Mouse (Mus musculus): Measurements from ENCODE around the gene Actr2. TPM values are rescaled to one million over a fixed set of nuclear protein-coding genes. Genes with fewer than 3 reads are reported as not detected.
"Not testable (repeated sequence)": the region's sequence is repeated elsewhere in the genome, so short reads cannot be mapped to it uniquely, and the experiment has no call there.

The Actr2 gene
- polyA plus RNA-seq, 2 experiments: 30.3 to 31.0 TPM

GRCm38 (mm10) chr11:20140286-20140685 lies 27.6 kb upstream of the Actr2 start:
- Histone ChIP-seq H3K36me3 (replicated peaks; ENCODE audit: control insufficient read depth, insufficient read depth, low read depth) (no peaks in the 10 kb centered on the region), H3K4me3 (ENCODE audit: insufficient read depth in 1 of 2, low read depth in 2 of 2, low read length in 2 of 2) (no peak overlapping the region), H3K27me3 (ENCODE audit: control insufficient read depth, insufficient read depth, low read length) (no peaks in the 10 kb centered on the region), H3K27ac (no peak overlapping the region), H3K9ac (replicated peaks) (no peak overlapping the region), H3K4me1 (replicated peaks; ENCODE audit: control insufficient read depth in 2 of 2, insufficient read depth in 2 of 2, low read length in 1 of 2) (0 out of 4 replicates have a peak, but pooled peaks cover 0 to 4% of the 10 kb centered on the region in 2 experiments), H3K4me2 (ENCODE audit: low read depth) (no peak overlapping the region), H3K9me3 (ENCODE audit: control insufficient read depth, low read length) (no peaks in the 10 kb centered on the region)
- 66% methylated on average over 5 of the region's 5 CpGs for WGBS (ENCODE audit: insufficient replicate concordance)
- no peak for ATAC-seq (ENCODE audit: insufficient read depth)
- no peak for DNase-seq (ENCODE audit: low read depth in 3 of 3, low spot score in 3 of 3)
- TF ChIP-seq EP300 (IDR thresholded peaks at IDR 0.05; ENCODE audit: low read depth) (no peak), CTCF (IDR thresholded peaks at IDR 0.05; ENCODE audit: low read depth) (no peak)

- no peak for ATAC-seq (ENCODE audit: insufficient read depth)
- Histone ChIP-seq H3K27ac (no peak overlapping the region), H3K4me1 (replicated peaks; ENCODE audit: control insufficient read depth in 2 of 2, insufficient read depth in 2 of 2, low read length in 1 of 2) (0 out of 4 replicates have a peak, but pooled peaks cover 0 to 4% of the 10 kb centered on the region in 2 experiments), H3K36me3 (replicated peaks; ENCODE audit: control insufficient read depth, insufficient read depth, low read depth) (no peaks in the 10 kb centered on the region), H3K27me3 (ENCODE audit: control insufficient read depth, insufficient read depth, low read length) (no peaks in the 10 kb centered on the region), H3K4me3 (ENCODE audit: insufficient read depth in 1 of 2, low read depth in 2 of 2, low read length in 2 of 2) (no peak overlapping the region), H3K9me3 (ENCODE audit: control insufficient read depth, low read length) (no peaks in the 10 kb centered on the region), H3K9ac (replicated peaks) (no peak overlapping the region), H3K4me2 (ENCODE audit: low read depth) (no peak overlapping the region)
- TF ChIP-seq CTCF (IDR thresholded peaks at IDR 0.05; ENCODE audit: low read depth): no peak
- no peak for TF ChIP-seq EP300 (IDR thresholded peaks at IDR 0.05; ENCODE audit: low read depth)
- no peak for DNase-seq (ENCODE audit: low read depth in 3 of 3, low spot score in 3 of 3)
- WGBS (ENCODE audit: insufficient replicate concordance): 61% methylated on average over 2 of the region's 2 CpGs
These were observed 27.0 kb upstream of the Actr2 start for GRCm38 (mm10) chr11:20139711-20140110.

- 0 out of 4 replicates have a peak, but pooled peaks cover 0 to 5% of the 10 kb centered on the region in 2 experiments for H3K4me1 ChIP-seq (replicated peaks; ENCODE audit: control insufficient read depth in 2 of 2, insufficient read depth in 2 of 2, low read length in 1 of 2)
- H3K4me2 ChIP-seq (ENCODE audit: low read depth): no peak overlapping the region
- no peak overlapping the region for H3K27ac ChIP-seq
- no peak for TF ChIP-seq CTCF (IDR thresholded peaks at IDR 0.05; ENCODE audit: low read depth)
- TF ChIP-seq EP300 (IDR thresholded peaks at IDR 0.05; ENCODE audit: low read depth): no peak
- no peak overlapping the region for H3K9ac ChIP-seq (replicated peaks)
- no peaks in the 10 kb centered on the region for H3K9me3 ChIP-seq (ENCODE audit: control insufficient read depth, low read length)
- no peak overlapping the region for H3K4me3 ChIP-seq (ENCODE audit: insufficient read depth in 1 of 2, low read depth in 2 of 2, low read length in 2 of 2)
- DNase-seq (ENCODE audit: low read depth in 3 of 3, low spot score in 3 of 3) (no peak), ATAC-seq (ENCODE audit: insufficient read depth) (no peak)
- H3K36me3 ChIP-seq (replicated peaks; ENCODE audit: control insufficient read depth, insufficient read depth, low read depth): no peaks in the 10 kb centered on the region
- no peaks in the 10 kb centered on the region for H3K27me3 ChIP-seq (ENCODE audit: control insufficient read depth, insufficient read depth, low read length)
- 68% methylated on average over 6 of the region's 6 CpGs for WGBS (ENCODE audit: insufficient replicate concordance)
These were observed 25.9 kb upstream of the Actr2 start for GRCm38 (mm10) chr11:20138498-20139208.

- no peak overlapping the region for H3K27ac ChIP-seq
- DNase-seq (ENCODE audit: low read depth in 3 of 3, low spot score in 3 of 3) (no peak), ATAC-seq (ENCODE audit: insufficient read depth) (no peak)
- H3K4me1 ChIP-seq (replicated peaks; ENCODE audit: control insufficient read depth in 2 of 2, insufficient read depth in 2 of 2, low read length in 1 of 2): peaks cover 0 to 11% of the 10 kb centered on the region in 2 experiments; a peak in 1 of 4 replicates
- no peaks in the 10 kb centered on the region for H3K9me3 ChIP-seq (ENCODE audit: control insufficient read depth, low read length)
- H3K36me3 ChIP-seq (replicated peaks; ENCODE audit: control insufficient read depth, insufficient read depth, low read depth): no peaks in the 10 kb centered on the region
- H3K4me2 ChIP-seq (ENCODE audit: low read depth): no peak overlapping the region
- TF ChIP-seq CTCF (IDR thresholded peaks at IDR 0.05; ENCODE audit: low read depth) (no peak), EP300 (IDR thresholded peaks at IDR 0.05; ENCODE audit: low read depth) (no peak)
- H3K4me3 ChIP-seq (ENCODE audit: insufficient read depth in 1 of 2, low read depth in 2 of 2, low read length in 2 of 2): no peak overlapping the region
- 55% methylated on average over 2 of the region's 2 CpGs for WGBS (ENCODE audit: insufficient replicate concordance)
- no peak overlapping the region for H3K9ac ChIP-seq (replicated peaks)
- H3K27me3 ChIP-seq (ENCODE audit: control insufficient read depth, insufficient read depth, low read length): no peaks in the 10 kb centered on the region
These were observed 25.2 kb upstream of the Actr2 start for GRCm38 (mm10) chr11:20137872-20138271.

- H3K4me2 ChIP-seq (ENCODE audit: low read depth): peak overlapping the region; percentile 15; the same call in 1 of the 2 replicates
- WGBS (ENCODE audit: insufficient replicate concordance): 68% methylated on average over 6 of the region's 6 CpGs
- H3K4me3 ChIP-seq (ENCODE audit: insufficient read depth in 1 of 2, low read depth in 2 of 2, low read length in 2 of 2): no peak overlapping the region
- DNase-seq (ENCODE audit: low read depth in 3 of 3, low spot score in 3 of 3) (no peak), ATAC-seq (ENCODE audit: insufficient read depth) (no peak; the same call in 1 of the 2 replicates)
- H3K9ac ChIP-seq (replicated peaks): no peak overlapping the region
- no peaks in the 10 kb centered on the region for H3K36me3 ChIP-seq (replicated peaks; ENCODE audit: control insufficient read depth, insufficient read depth, low read depth)
- H3K9me3 ChIP-seq (ENCODE audit: control insufficient read depth, low read length): no peaks in the 10 kb centered on the region
- peaks cover 0 to 11% of the 10 kb centered on the region in 2 experiments; a peak in 1 of 4 replicates for H3K4me1 ChIP-seq (replicated peaks; ENCODE audit: control insufficient read depth in 2 of 2, insufficient read depth in 2 of 2, low read length in 1 of 2)
- TF ChIP-seq EP300 (IDR thresholded peaks at IDR 0.05; ENCODE audit: low read depth) (no peak), CTCF (IDR thresholded peaks at IDR 0.05; ENCODE audit: low read depth) (no peak)
- H3K27me3 ChIP-seq (ENCODE audit: control insufficient read depth, insufficient read depth, low read length): no peaks in the 10 kb centered on the region
- no peak overlapping the region for H3K27ac ChIP-seq
These were observed 23.6 kb upstream of the Actr2 start for GRCm38 (mm10) chr11:20136314-20136713.

- not testable (repeated sequence) for H3K27me3 ChIP-seq (ENCODE audit: control insufficient read depth, insufficient read depth, low read length); H3K4me3 ChIP-seq (ENCODE audit: insufficient read depth in 1 of 2, low read depth in 2 of 2, low read length in 2 of 2); H3K36me3 ChIP-seq (replicated peaks; ENCODE audit: control insufficient read depth, insufficient read depth, low read depth); H3K9me3 ChIP-seq (ENCODE audit: control insufficient read depth, low read length); H3K9ac ChIP-seq (replicated peaks); DNase-seq (ENCODE audit: low read depth in 3 of 3, low spot score in 3 of 3); H3K27ac ChIP-seq; H3K4me2 ChIP-seq (ENCODE audit: low read depth); ATAC-seq (ENCODE audit: insufficient read depth)
- 69% methylated on average over 3 of the region's 3 CpGs for WGBS (ENCODE audit: insufficient replicate concordance)
- peaks cover 0 to 11% of the 10 kb centered on the region in 2 experiments; a peak in 1 of 4 replicates for H3K4me1 ChIP-seq (replicated peaks; ENCODE audit: control insufficient read depth in 2 of 2, insufficient read depth in 2 of 2, low read length in 1 of 2)
These were observed 22.2 kb upstream of the Actr2 start for GRCm38 (mm10) chr11:20134869-20135268.

Data from liver, embryonic 14.5 days (tissue).